Mouse (Mus musculus): ENCODE data around the gene Tomm6.

The Tomm6 gene

GRCm38 (mm10) chr17:47642992-47643391 lies 45.2 kb downstream of the Tomm6 start:
- DNase-seq = no peak
